Mouse (Mus musculus): Measurements from ENCODE around the gene Timm10.

DNA sequence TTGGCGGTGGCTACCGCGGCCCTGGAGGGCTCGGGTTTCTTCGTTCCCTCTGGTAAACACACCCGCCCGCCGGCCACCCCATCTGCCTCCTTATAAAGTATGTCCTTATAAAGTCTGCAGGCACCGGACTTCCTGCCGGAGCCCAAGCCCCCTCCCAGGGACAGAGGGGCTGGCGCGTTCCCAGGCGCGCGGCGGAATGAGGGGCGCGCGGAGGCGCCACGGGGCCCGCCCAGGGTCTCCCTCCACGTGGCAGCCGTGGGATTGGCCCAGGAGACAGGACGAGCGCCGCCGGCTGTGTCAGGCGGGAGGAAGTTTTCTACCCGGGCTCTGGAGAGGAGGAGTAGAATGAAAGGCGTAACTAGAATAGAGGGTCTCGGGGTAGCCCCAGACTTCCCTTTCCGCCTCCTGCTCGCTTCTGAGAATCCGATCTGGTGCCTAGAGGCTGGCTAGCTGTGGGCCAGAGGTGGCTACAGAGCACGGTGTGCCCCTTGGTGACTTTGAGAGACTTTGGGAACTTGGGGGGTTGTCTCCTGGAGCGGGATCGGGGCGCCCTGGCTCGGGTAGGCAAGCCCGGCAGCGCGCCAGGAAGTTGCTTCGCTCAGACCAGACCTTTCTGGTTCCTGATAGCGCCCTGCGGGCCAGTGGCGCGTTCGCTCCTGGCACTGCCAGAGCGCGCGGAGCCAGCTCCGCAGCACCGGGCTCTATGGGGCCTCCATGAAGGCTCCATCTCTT, 13.4 kb downstream of the Timm10 start:
- no peak for TF ChIP-seq CTCF (IDR thresholded peaks at IDR 0.05; ENCODE audit: extremely low read depth, insufficient read depth, low read length)
- no peak for TF ChIP-seq POLR2A (IDR thresholded peaks at IDR 0.05; ENCODE audit: extremely low read depth, insufficient read depth, low read length)

Data from cortical plate, adult 2 months (tissue).